Mouse (Mus musculus) right cerebral cortex, postnatal 14 days (tissue): Measurements from ENCODE around the gene Taz.

Experiments
- DNase-seq: peaks from one replicate; pipeline ENCODE4 v3.0.0; 2022

Taz gene

GRCm38 (mm10) chrX:74281732-74282394 lies at the start of gene Taz, which contains the start of gene Dnase1l1:
Taz (plus strand) TSS chrX:74281912.
Dnase1l1 (minus strand) TSS chrX:74282337.
- DNase-seq: peak; percentile 54

- no peak for DNase-seq
Measured at GRCm38 (mm10) chrX:74233196-74233595, 48.5 kb upstream of the Taz start.

- DNase-seq: no peak
Measured at GRCm38 (mm10) chrX:74240332-74240731, 41.4 kb upstream of the Taz start.

- DNase-seq: no peak
Measured at GRCm38 (mm10) chrX:74243396-74243795, 38.3 kb upstream of the Taz start.

- DNase-seq: no peak
Measured at GRCm38 (mm10) chrX:74243807-74244206, 37.9 kb upstream of the Taz start.

- DNase-seq: no peak
Measured at GRCm38 (mm10) chrX:74244614-74245083, 37.1 kb upstream of the Taz start.

GRCm38 (mm10) chrX:74245107-74245506 lies 36.6 kb upstream of the Taz start:
- DNase-seq: no peak

- DNase-seq: peak; percentile 72
Measured at GRCm38 (mm10) chrX:74245687-74246086, 36.0 kb upstream of the Taz start.

GRCm38 (mm10) chrX:74246213-74246681 lies 35.5 kb upstream of the Taz start:
- peak; percentile 78 for DNase-seq

- no peak for DNase-seq
Measured at GRCm38 (mm10) chrX:74246693-74247092, 35.0 kb upstream of the Taz start.

GRCm38 (mm10) chrX:74248651-74249050 lies 33.1 kb upstream of the Taz start:
- DNase-seq: peak; percentile 71

GRCm38 (mm10) chrX:74249615-74250014 lies 32.1 kb upstream of the Taz start, which contains the start of gene Flna:
Flna (minus strand) TSS chrX:74249820.
- DNase-seq: peak; percentile 62

GRCm38 (mm10) chrX:74254153-74254887 lies 27.4 kb upstream of the Taz start, which contains the start of gene Emd:
Emd (plus strand) TSS chrX:74254687.
- DNase-seq: peak; percentile 77

GRCm38 (mm10) chrX:74254888-74255565 lies 26.7 kb upstream of the Taz start:
- no peak for DNase-seq

- no peak for DNase-seq
Measured at GRCm38 (mm10) chrX:74257746-74258145, 24.0 kb upstream of the Taz start.

GRCm38 (mm10) chrX:74269736-74270061 lies 12.0 kb upstream of the Taz start:
- no peak for DNase-seq

- DNase-seq: peak; percentile 81
Measured at GRCm38 (mm10) chrX:74270062-74270901, 11.4 kb upstream of the Taz start, which contains the start of gene Rpl10. Rpl10 (plus strand) TSS chrX:74270812.

- DNase-seq: no peak
Measured at GRCm38 (mm10) chrX:74270902-74271551, 10.7 kb upstream of the Taz start.

GRCm38 (mm10) chrX:74273422-74274322 lies 8.0 kb upstream of the Taz start:
- no peak for DNase-seq

- no peak for DNase-seq
Measured at GRCm38 (mm10) chrX:74277916-74278315, 3.8 kb upstream of the Taz start.
